Mouse (Mus musculus): Measurements from ENCODE around the gene Cfl1. TPM values are rescaled to one million over a fixed set of nuclear protein-coding genes. Genes with fewer than 3 reads are reported as not detected.
"Not testable (repeated sequence)": the region's sequence is repeated elsewhere in the genome, so short reads cannot be mapped to it uniquely, and the experiment has no call there.

Cfl1 gene
- total RNA-seq, 2 experiments from 2014 or later, result 1,355 to 1,737 TPM

GRCm38 (mm10) chr19:5487768-5488550 lies 2.3 kb upstream of the Cfl1 start, which contains the start of gene Mus81:
Gene Mus81, minus strand, starts transcription at chr19:5488402.
- ATAC-seq (replicated peaks; ENCODE audit: poor library complexity), result peak; percentile 51

- ATAC-seq (replicated peaks; ENCODE audit: poor library complexity), result peak; percentile 59
These were observed 1.2 kb upstream of the Cfl1 start for GRCm38 (mm10) chr19:5488878-5489571.

- ATAC-seq (replicated peaks; ENCODE audit: poor library complexity), result not testable (repeated sequence)
These were observed 534 bp upstream of the Cfl1 start for GRCm38 (mm10) chr19:5489721-5490120.

GRCm38 (mm10) chr19:5490898-5491708 lies 848 bp downstream of the Cfl1 start:
- ATAC-seq (replicated peaks; ENCODE audit: poor library complexity), result peak; percentile 33

GRCm38 (mm10) chr19:5492641-5493040 lies 2.4 kb downstream of the Cfl1 start:
- no peak for ATAC-seq (replicated peaks; ENCODE audit: poor library complexity)

DNA sequence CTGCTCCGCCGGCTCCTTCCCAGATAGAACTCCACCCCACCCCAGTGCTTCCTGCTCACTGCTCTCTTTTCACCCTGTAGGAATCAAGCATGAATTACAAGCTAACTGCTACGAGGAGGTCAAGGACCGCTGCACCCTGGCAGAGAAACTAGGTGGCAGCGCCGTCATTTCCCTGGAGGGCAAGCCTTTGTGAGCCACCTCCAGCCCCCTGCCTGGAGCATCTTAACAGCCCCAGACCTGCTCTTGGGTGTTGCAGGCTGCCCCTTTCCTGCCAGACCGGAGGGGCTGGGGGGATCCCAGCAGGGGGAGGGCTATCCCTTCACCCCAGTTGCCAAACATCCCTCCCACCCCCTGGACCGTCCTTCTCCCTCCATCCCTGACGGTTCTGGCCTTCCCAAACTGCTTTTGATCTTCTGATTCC lies 3.1 kb downstream of the Cfl1 start:
- ATAC-seq (replicated peaks; ENCODE audit: poor library complexity), result not testable (repeated sequence)

DNA sequence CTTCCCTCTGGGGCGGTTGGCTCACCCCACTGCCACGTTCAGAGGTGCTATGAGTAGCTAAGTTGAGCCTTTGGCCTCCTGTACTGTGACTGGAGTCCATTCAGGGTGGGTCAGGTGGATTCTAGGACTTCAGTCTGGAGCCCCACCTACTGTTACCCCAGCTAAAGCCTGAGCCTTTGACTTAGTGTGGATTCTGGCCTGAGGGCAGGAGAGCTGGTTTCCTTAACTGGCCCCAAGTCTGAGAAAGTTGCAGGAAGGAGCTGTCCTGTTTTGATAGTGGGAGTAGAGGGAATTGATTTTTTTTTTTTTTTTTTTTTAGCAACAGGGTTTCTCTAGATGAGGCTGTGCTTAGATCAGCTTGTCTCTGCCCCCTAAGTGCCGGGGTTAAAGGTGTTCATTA lies 4.1 kb downstream of the Cfl1 start:
- no peak for ATAC-seq (replicated peaks; ENCODE audit: poor library complexity)

DNA sequence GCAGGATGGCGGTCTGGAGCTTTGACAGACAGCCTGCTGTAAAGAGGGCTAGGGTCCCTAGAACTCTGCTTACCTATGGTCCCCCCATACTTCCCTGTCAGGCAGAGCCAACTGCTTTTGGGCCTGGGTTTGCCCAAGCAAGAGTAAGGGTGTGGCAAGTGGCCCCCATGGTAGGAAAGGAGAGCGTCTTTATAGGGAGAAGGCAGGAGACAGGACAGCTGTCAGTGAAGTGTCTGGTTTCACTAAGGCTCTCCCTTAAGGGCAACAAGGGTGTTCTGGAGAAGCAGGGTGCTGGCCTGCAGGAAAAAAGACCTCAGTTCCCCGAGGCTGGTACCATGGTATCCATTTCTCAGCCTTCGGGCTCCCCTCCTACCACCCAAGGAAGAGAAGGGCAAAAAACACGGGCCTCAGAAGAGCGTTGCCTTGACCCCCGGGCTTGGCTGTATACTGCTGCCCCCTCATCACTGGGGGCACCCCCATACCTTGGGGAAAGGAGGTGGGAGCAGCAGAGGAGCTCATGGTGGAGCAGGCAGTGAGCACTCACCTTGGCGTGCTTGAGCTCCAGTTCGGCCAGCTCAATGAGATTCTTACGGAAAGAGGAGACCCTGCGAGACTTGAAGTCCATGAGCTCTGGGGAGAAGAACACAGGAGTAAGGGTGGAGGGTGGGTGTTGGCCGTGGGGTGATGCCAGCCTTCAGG lies 5.2 kb downstream of the Cfl1 start:
- ATAC-seq (replicated peaks; ENCODE audit: poor library complexity), result no peak

GRCm38 (mm10) chr19:5496052-5496370 lies 5.8 kb downstream of the Cfl1 start:
- ATAC-seq (replicated peaks; ENCODE audit: poor library complexity), result no peak

- ATAC-seq (replicated peaks; ENCODE audit: poor library complexity), result no peak
These were observed 10.1 kb downstream of the Cfl1 start for GRCm38 (mm10) chr19:5500330-5500875.

DNA sequence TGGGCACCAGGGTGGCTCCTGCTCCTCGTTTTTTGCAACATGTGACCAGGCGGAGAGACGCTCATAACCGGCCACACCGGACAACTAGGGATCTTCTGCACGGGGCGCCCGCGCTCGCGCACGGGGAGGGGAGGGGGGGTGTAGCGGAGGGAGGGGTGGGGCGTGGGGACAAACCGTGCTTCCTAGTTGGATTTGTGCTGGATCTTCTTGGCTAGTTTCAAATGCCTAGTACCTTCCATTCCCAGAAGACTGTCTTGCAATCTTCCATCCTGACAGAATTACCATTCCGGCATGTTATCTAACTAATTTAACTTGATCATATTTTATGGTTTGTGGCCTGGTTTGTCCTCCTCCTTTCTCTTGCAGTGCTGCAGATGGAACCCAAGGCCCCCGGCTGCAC lies 13.4 kb downstream of the Cfl1 start, which contains the start of gene 1700020D05Rik:
1700020D05Rik (minus strand) TSS at position 101 of the 400 bp plus-strand sequence.
- ATAC-seq (replicated peaks; ENCODE audit: poor library complexity), result no peak

DNA sequence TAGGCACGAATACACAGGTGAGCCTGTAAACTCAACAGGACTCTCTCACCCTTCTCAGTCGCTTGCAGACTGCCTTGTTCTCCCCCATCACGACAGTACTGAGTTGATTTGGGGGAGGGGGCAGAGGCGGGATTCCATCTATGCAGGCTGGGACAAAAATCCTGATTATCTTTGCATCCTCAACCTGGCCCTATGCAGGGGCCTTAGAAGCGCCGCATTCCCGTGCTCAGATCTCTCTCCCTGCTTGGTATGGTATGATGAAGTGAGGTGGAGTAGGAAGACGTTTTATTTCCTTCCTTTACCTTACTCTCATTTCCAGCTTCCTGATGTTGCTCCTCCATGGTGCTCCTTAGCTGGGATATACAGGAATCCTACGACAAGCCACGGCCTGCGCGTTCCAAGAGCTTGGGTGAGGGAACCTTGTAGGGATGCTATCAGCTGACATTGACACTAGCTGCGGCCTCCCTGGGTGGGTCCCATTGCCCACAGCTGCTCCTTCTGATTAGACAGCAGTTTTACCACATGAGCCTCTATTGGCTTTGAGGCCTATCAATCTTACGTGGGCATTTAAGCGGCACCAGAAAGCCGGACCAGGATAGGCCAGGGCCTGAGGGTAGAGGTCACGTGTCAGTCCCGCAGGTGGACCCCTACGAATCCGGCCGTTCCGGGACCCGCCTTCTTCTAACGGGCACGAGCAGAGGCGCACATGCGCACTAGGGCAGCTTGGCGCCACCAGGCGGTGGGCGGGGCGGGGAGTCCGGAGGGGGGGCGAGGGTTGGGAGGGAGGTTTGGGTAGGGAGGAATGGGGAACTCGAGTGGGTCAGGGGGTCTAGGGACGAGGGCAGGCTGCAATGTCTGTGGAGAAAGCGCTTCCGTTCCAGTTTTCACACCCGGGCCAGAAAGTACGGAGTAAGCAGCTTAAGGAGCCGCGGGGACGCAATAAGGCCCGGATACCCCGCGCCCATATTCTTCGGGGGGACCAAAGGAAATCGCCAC lies 20.1 kb downstream of the Cfl1 start, which contains the start of gene Snx32:
Snx32 (minus strand) TSS at position 508 of the 996 bp plus-strand sequence.
- peak; percentile 94 for ATAC-seq (replicated peaks; ENCODE audit: poor library complexity)

GRCm38 (mm10) chr19:5511074-5511632 lies 20.9 kb downstream of the Cfl1 start:
- no peak for ATAC-seq (replicated peaks; ENCODE audit: poor library complexity)

DNA sequence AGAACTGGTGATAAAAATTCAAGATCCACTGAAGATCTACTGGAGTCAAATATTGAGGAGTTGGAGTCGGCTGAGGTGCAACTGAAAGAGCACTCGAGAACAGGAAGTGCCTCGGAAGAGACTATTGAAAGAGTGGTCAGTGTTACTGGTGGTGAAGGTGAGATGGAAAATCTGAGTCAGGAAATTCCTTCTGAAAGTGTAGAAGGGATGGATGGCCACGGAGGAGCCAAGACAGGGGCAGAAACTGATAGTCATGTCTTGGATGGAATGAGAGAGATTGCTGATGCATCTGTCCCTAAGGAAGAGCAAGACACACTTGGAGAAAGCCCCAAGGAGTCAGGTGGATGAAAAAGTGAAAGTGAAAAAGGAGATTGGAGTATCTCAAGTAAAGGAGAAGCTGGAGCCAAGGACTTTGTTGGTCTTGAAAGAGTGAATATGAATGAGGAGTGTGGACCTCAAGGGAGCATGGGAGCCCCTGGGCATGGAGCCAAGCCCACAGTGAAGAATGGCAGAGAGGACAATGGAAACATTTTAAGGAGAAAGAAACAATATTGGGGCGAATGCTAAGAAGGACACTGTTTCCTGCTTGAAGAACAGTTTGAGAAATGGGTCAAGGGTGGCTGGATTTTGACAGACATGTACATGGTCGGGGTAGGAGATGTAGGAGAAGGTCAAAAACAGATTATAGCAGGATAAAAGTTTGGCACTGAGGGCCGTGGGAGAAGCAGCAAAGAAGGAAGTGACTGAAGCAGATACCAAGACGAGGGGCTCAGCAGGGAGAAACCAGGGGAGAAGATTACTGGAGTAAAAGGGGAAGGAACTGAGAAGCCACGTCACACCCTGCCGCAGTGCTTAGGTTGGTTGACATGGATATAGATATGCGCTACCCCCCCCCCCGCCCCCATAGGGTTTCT lies 22.1 kb downstream of the Cfl1 start:
- ATAC-seq (replicated peaks; ENCODE audit: poor library complexity), result peak; percentile 64

- ATAC-seq (replicated peaks; ENCODE audit: poor library complexity), result no peak
These were observed 22.7 kb downstream of the Cfl1 start for GRCm38 (mm10) chr19:5513005-5513349.

DNA sequence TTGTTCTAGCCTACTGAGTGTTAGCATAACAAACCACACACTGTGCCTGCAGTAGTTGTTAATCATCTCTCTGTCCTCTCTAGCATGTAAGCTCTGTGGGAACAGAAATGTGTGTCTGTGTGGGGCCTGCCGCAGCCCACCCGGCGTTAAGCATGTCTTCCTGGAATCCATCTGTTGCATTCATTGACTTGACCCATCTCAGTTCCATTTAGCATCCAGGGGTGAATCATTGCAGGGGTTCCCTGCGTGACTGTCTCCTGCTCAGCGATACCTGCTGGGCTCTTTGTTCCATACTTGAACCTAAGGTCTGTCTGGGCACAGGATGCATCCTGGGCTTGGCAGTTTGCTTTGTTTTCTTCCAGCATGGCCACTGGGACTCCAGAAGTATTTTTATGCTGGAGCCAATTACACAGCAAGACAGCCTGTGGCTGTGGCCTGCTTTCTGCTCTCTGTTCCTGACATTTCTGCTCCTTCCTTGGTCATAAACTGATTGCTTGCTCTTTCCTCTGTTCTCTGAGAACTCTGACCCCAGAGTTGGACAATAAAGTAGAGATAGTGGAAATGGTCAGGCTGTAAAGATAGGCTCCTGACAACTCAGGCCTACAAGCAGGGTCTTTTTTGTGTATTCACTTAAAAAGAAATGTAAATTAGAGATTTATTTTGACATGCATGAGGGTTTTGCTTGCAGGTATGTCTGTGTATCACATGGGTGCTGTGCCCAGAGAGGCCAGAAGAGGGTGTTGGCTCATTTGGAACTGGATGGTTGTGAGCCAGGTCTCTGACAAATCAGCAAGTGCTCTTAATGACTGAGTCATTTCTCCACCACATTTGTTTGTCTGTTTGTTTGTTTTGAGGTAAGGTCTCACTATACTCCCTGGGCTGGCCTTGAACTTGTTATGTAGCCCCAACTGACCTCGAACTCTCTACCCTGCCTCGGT lies 25.9 kb downstream of the Cfl1 start:
- peak; percentile 47 for ATAC-seq (replicated peaks; ENCODE audit: poor library complexity)
